Mouse (Mus musculus) thymus, postnatal 4 days (tissue): ENCODE measurements around the gene Pum1.
"Not testable (repeated sequence)": the region's sequence is repeated elsewhere in the genome, so short reads cannot be mapped to it uniquely, and the experiment has no call there.

Experiments used
- DNase-seq: peaks from one replicate; pipeline ENCODE4 v3.0.0; 2021

Gene Pum1

GRCm38 (mm10) chr4:130662979-130663725, at the start of gene Pum1:
Gene Pum1, plus strand, starts transcription at chr4:130663321.
- peak; percentile 95 for DNase-seq

GRCm38 (mm10) chr4:130629391-130629790, 33.7 kb upstream of the Pum1 start:
- no peak for DNase-seq

GRCm38 (mm10) chr4:130630232-130630847, 32.8 kb upstream of the Pum1 start:
- no peak for DNase-seq

- not testable (repeated sequence) for DNase-seq
Observed at GRCm38 (mm10) chr4:130635076-130635475, 28.0 kb upstream of the Pum1 start.

- DNase-seq: no peak
Observed at GRCm38 (mm10) chr4:130636761-130637160, 26.4 kb upstream of the Pum1 start.

- no peak for DNase-seq
Observed at GRCm38 (mm10) chr4:130637488-130638422, 25.4 kb upstream of the Pum1 start.

- DNase-seq: no peak
Observed at GRCm38 (mm10) chr4:130640031-130640717, 22.9 kb upstream of the Pum1 start.

GRCm38 (mm10) chr4:130642468-130642867, 20.7 kb upstream of the Pum1 start:
- DNase-seq: no peak

- DNase-seq: no peak
Observed at GRCm38 (mm10) chr4:130645426-130645825, 17.7 kb upstream of the Pum1 start.

- no peak for DNase-seq
Observed at GRCm38 (mm10) chr4:130651286-130651685, 11.8 kb upstream of the Pum1 start.

- DNase-seq: no peak
Observed at GRCm38 (mm10) chr4:130652546-130652945, 10.6 kb upstream of the Pum1 start.

- DNase-seq: no peak
Observed at GRCm38 (mm10) chr4:130657820-130658565, 5.1 kb upstream of the Pum1 start.

- no peak for DNase-seq
Observed at GRCm38 (mm10) chr4:130659470-130659869, 3.7 kb upstream of the Pum1 start.

- no peak for DNase-seq
Observed at GRCm38 (mm10) chr4:130660106-130660505, 3.0 kb upstream of the Pum1 start.

GRCm38 (mm10) chr4:130661151-130661550, 2.0 kb upstream of the Pum1 start:
- DNase-seq: no peak

- not testable (repeated sequence) for DNase-seq
Observed at GRCm38 (mm10) chr4:130662305-130662704, 816 bp upstream of the Pum1 start.

GRCm38 (mm10) chr4:130663810-130664401, 785 bp downstream of the Pum1 start:
- peak; percentile 60 for DNase-seq

GRCm38 (mm10) chr4:130664414-130665029, 1.4 kb downstream of the Pum1 start:
- DNase-seq: no peak

GRCm38 (mm10) chr4:130665176-130665575, 2.1 kb downstream of the Pum1 start:
- no peak for DNase-seq

- no peak for DNase-seq
Observed at GRCm38 (mm10) chr4:130667686-130668085, 4.6 kb downstream of the Pum1 start.

GRCm38 (mm10) chr4:130668541-130668940, 5.4 kb downstream of the Pum1 start:
- no peak for DNase-seq
